Mouse (Mus musculus) embryonic facial prominence, embryonic 13.5 days (tissue): ENCODE measurements around the gene 4921524J17Rik. TPM values are rescaled to one million over a fixed set of nuclear protein-coding genes. Genes with fewer than 3 reads are reported as not detected.

Experiments used
- polyA plus RNA-seq: library from polyadenylated mRNA; unstranded; fragments of >200 nt; fragmentation: Nextera tagmentation; extraction: Ambion mirVana; gene quantifications from 2 replicates; pipeline ENCODE4 v1.2.1, GENCODE M21; 2015

4921524J17Rik gene
- polyA plus RNA-seq, 1 experiment from 2014 or later, result 54.0 TPM

Other genes starting within 250 kb of the 4921524J17Rik start
- gene Olfr371, start 206.8 kb downstream of the 4921524J17Rik start, polyA plus RNA-seq, result not detected in 2 replicates
- gene Orc6, start 133.2 kb downstream of the 4921524J17Rik start, polyA plus RNA-seq, result 111 and 116 TPM in 2 replicates
- gene Vps35, start 133.0 kb downstream of the 4921524J17Rik start, polyA plus RNA-seq, result 127 and 136 TPM in 2 replicates
- gene Mylk3, start 46.5 kb downstream of the 4921524J17Rik start, polyA plus RNA-seq, result 4.4 and 5.4 TPM in 2 replicates
- 36.0 and 40.2 TPM in 2 replicates for gene Gpt2, start 59.7 kb upstream of the 4921524J17Rik start, polyA plus RNA-seq
- gene Dnaja2, start 122.5 kb upstream of the 4921524J17Rik start, polyA plus RNA-seq, result 163 and 173 TPM in 2 replicates